ENCODE assay signal across 8 mouse cellular contexts in genomic region chr16:33999388-33999787, GRCm38 (mm10). TPM values are rescaled to one million over a fixed set of nuclear protein-coding genes. Genes with fewer than 3 reads are reported as not detected.
A peak's percentile ranks its signal among the peaks of the same experiment; 100 is the strongest.
DNase-seq lines count a peak whose midpoint lies in the region; ATAC-seq and TF ChIP-seq lines count a peak whose summit lies in the region.

No protein-coding gene starts in this region.

- TF ChIP-seq CTCF in gastrocnemius, adult 2 months (IDR thresholded peaks at IDR 0.05) = peak; percentile 74

- no peak for ATAC-seq in megakaryocyte-erythroid progenitor cell, adult 5-6 weeks (replicated peaks; ENCODE audit: low FRiP score, low TSS enrichment, poor library complexity, severe bottlenecking)

- intact Hi-C loops in gastrocnemius, adult 2 months (cut with DNase I) = loop anchor here (1.0 kb wide), 1 partner anchor 115 kb away; no protein-coding TSS in a partner anchor

- H3K4me3 ChIP-seq in gastrocnemius, adult 2 months = no peak overlapping the region

- H3K27ac ChIP-seq in gastrocnemius, adult 2 months = no peak overlapping the region

- peak; percentile 57 for DNase-seq in gastrocnemius, adult 2 months
- DNase-seq in gastrocnemius, postnatal 25 days = no peak
- DNase-seq in urinary bladder, postnatal 14 days (ENCODE audit: low spot score) = peak; percentile 55
- no peak for DNase-seq in urinary bladder, adult 2 months (ENCODE audit: low spot score)
- DNase-seq in cerebellum, postnatal 36 days = peak; percentile 47 to 62
- DNase-seq in kidney, adult 9 months = peak; percentile 72
- DNase-seq in lung, postnatal 25 days (ENCODE audit: low spot score) = peak; percentile 63

RNA-seq across cellular contexts. Expression of gene Umps, which starts 32.5 kb away (rescaled TPM):
- total RNA-seq in gastrocnemius, adult 2 months (2021) = 1 to 10 TPM; 5.3 to 7.3 TPM
- 1 to 10 TPM; 4.8 to 5.9 TPM for total RNA-seq in gastrocnemius, postnatal 25 days (2021)
- polyA plus RNA-seq in urinary bladder, adult 2 months (2012; rRNA removed) = 10.7 and 10.9 TPM in 2 replicates
- 62.4 and 69.3 TPM in 2 replicates for total RNA-seq in megakaryocyte-erythroid progenitor cell, adult 5-6 weeks (2014; fragmentation: Nextera tagmentation)
- total RNA-seq in megakaryocyte-erythroid progenitor cell, adult 5-6 weeks (2017) = 99.2 and 104 TPM in 2 replicates

Comparison
In these comparisons a context has a peak if more than half of its experiments do, and no peak if none do; other contexts are left out.
1. DNase-seq: peak in gastrocnemius, adult 2 months (single experiment), urinary bladder, postnatal 14 days (single experiment), cerebellum, postnatal 36 days (2 of 2), kidney, adult 9 months (single experiment) and lung, postnatal 25 days (single experiment); none in gastrocnemius, postnatal 25 days (single experiment) and urinary bladder, adult 2 months (single experiment).
2. RNA of gene Umps, which starts 32.5 kb away (total RNA-seq): 62.4 to 104 TPM in megakaryocyte-erythroid progenitor cell, adult 5-6 weeks; 5.3 to 7.3 TPM in gastrocnemius, adult 2 months and 4.8 to 5.9 TPM in gastrocnemius, postnatal 25 days; every median in the first group is over 4 times any median in the second.